Mouse (Mus musculus) liver (tissue): ENCODE data around the gene Senp2.
A peak's percentile ranks its signal among the peaks of the same experiment; 100 is the strongest.
"Not testable (repeated sequence)": the region's sequence is repeated elsewhere in the genome, so short reads cannot be mapped to it uniquely, and the experiment has no call there.

Experiments
- DNase-seq: peaks from one replicate; pipeline ENCODE4 v3.0.0-alpha.2; 2020; ENCODE audit warnings: mixed read lengths

The Senp2 gene

DNA sequence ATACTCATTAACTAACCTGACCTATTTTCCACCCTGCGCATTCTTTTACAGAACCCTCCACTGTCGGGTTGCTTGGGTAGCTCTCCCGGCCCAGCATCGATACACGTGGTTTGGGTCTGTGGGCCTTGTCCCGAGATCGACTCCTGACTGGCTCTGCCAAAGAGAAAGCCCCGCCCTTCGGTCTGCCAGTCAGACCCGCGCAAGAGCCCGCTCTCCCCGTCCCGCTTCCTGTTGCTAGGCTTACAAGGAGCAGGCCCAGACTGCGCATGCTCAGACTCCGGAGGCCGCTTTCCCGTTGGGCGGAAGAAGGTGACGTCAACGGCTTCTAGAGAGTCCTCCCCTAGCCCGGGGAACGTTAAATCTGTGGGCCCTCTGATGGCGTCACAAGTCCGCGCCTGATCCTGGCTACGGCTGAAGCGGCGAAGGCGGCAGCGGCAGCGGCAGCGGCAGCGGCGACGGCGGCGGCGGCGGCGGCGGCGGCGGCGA is at the start of gene Senp2:
Gene Senp2, plus strand, starts transcription at position 386 of the 486 bp plus-strand sequence.
- DNase-seq, result peak; percentile 100

DNA sequence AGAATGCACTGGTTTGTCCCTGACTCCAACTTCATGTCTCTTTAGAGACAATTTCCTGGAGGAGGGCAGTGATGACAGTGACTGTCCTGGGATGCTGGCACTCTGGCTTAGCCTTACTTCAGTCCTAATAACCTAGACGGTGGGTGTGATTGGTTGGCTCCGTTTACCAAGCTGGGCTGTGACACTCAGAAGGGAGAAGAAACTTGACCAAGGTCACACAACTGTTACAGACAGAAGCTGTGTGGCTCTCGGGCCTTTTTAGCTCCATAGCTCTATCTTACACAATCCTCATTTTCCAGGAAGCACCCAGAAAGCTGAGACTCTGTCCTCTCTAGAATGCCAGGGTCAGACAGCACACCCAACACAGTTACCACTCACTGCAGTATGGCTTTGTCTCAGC is 43.7 kb upstream of the Senp2 start:
- DNase-seq, result no peak

DNA sequence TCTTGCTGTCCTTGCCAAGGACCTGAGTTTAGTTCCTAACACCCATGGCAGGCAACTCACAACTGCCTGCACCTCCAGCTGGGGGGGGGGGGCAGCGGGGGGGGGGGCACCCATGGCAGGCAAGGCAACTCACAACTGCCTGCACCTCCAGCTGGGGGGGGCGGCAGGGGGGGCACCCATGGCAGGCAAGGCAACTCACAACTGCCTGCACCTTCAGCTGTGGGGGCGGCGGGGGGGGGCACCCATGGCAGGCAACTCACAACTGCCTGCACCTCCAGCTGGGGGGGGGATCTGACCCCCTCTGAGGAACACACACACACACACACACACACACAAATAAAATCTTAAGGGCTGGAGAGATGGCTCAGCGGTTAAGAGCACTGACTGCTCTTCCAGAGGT is 39.4 kb upstream of the Senp2 start:
- no peak for DNase-seq

DNA sequence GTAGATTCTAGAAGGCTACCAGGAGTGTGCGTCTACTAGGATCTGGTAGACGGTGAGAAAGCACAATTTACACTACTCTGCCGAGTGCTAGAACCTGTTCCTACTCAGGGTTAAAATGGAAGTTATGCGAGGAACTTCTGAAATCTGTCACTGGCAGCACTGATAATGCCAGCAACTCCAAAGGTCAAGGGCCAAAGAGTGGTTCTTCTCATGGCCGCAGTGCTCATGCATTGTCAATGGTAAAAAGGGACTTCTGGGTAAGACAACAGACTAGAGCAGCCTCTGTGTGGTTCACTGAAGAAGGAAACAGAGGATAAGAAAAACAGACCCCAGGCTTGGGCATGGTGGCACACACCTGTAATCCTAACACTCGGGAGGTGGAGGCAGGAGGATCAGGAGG is 38.7 kb upstream of the Senp2 start:
- DNase-seq, result no peak

DNA sequence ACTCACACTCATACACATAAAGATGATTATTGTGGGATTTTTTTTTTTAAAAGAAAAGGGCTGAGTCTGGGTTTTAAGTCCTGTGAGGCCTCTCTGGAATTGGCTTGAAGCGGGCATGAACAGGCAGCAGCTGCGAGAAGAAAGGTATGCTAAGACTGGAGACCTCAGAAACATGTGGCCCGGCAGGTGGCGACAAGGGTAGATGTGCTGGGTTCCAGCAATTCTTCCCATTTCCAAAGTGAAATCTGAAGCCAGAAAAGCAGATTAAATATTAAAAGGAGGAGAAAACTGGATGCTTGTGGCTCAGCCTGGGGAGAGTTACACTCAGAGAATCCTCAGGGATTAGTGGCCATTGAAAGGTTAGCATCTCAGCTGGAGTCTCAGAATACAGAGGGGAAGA is 37.8 kb upstream of the Senp2 start:
- no peak for DNase-seq

DNA sequence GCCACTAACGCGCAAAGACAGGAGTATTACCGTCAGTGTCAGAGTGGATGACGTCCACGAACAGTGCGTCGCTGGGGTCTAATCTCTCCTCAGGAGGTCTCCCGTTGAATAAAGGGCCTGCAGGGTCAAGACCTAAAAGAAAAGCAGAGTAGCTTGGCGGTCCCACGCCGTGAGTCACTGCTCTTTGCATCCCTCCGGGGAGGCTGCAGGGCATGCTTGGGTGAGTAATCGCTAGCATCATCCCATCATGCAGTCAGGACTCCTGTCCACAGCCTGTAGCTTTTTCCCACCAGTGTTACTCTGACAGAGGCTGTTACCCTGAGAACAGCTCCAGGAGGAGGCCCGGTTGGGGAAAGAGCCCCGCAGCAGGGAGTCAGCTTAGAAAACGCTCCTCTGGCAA is 33.1 kb upstream of the Senp2 start:
- DNase-seq, result no peak

DNA sequence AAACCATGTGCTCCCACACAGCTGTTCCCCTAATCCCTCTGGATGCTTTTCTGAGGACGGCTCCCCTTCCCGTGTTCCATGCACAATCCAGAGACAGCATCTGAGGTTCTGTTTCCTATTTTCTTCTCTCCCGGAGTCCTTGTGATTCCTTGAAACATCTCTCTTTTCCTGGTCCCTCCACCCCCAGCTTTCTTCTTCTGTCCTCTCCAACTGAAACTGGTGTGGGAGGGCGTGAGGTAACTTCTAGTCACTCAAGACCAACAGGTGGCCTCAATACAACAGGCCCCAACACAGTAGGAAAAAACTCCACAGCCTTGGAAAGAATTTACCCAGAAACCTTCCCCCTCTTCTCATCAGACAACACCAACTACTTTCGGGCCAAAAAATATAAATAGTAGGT is 31.9 kb upstream of the Senp2 start:
- no peak for DNase-seq

DNA sequence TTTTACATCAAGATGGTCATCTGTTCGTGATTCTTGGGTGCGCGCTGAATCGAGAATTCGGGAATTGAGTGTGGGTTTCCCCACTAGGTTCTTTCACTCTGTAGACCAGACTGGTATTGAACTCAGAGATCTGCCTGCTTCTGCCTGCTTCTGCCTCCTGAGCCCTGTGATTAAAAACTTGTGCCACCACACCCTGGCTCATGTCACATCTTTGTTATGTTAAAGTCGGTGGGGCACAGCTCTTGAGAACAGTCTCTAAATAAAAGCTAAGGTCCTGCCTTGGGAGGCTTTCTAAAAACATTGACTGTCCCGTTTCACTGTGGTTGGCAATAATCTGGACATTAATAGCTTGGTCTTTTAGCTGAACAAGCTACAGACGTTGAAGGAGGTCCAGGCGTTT is 26.1 kb upstream of the Senp2 start:
- no peak for DNase-seq

DNA sequence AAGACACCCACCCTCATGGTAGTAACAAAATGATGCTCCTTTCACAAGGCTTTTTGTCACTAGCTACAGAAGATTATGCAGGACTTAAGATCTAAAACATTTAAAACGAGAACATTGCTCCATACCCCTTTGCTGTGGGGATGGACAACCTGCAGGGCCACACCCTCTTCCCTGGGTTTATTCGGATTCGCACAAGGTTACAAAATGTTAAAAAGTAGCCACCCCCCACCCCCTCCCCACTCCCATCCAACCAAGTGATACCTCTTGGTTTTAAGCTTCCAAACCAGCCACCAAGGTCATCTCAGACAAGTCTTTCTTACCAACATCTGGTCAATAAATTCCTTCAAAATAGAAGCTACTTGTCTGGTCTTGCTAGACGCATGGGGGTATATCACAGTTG is 25.7 kb upstream of the Senp2 start:
- no peak for DNase-seq

DNA sequence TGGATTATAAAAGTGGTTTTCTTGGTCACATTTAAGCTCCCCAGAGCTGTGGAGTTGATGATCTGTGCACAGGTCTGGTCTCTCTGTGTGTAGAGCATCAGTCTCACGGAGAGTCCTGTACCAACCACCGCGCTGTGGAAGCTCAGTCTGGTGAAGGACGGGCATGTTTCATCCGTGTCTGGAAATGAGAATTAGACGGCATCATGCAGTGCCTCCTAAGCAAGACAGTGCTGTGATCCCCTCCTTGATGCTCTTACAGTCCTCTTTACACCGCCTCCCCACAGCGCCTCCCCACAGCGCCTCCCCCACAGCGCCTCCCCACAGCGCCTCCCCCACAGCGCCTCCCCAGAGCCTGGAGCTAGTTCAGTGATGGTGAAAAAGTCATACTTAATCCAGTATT is 25.2 kb upstream of the Senp2 start:
- no peak for DNase-seq

DNA sequence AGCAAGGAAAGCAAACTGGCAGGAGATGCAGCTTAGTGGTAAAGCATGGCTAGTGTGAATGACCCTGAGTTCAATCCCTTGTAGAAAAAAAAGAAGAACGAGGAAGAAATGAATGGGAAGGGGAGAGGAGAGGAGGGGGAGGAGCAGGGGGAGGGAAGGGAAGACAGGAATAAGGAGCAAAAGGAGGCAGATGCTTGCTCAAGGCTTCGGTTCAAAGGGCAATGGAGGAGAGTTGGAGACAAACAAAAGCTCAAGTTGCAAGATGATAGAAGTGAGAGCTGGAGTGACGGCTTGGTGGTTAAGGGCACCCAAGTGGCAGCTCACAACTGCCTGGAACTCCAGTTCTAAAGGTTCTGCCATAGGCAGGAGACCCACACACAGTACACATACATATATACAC is 23.1 kb upstream of the Senp2 start:
- no peak for DNase-seq

DNA sequence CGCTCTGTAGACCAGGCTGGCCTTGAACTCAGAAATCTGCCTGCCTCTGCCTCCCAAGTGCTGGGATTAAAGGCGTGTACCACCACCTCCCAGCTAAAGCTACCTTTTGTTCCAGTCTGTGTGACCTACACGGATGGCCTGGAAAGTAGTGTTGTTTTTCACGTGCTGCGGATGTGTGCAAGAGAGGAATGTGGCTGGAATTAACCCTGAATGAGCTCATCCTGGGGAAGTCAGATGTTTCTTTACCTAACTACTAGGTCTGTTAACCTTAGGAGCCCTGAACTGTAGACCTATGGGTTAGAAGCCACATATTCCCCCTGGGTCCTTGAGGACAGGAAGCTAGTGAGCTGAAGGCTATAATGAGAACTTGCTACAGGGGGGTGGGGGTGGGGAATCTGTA is 21.3 kb upstream of the Senp2 start:
- no peak for DNase-seq

DNA sequence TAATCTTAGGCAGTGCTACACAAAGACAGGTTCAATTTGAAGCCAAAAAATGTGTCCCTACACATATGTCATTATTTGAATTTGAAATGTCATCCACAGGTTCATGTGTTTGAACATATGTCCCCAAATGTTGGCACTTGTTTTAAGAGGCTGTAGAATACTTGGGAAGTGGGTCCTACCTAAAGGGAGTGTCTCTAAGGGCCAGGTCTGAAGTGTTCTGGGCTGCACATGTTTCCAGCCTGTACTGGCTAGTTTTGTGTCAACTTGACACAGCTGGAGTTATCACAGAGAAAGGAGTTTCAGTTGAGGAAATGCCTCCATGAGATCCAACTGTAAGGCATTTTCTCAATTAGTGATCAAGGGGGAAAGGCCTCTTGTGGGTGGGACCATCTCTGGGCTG is 18.4 kb upstream of the Senp2 start:
- not testable (repeated sequence) for DNase-seq

DNA sequence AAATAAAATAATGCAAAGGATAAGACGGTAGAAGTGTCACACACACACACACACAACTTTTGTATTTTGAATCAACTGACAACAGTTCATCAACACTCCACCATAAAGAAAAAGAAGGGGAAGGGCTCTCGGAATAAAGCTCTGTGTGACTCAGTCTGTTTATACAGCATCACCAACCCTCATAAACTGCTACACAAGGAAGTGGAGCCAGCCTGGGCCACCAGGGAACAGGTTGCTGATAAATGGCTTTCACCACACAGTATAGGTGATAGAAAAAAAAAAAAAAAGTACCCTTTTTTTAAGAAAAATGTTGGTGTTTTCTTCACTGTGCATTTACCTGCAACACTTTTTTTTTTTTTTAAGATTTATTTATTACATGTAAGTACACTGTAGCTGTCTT is 17.5 kb upstream of the Senp2 start:
- no peak for DNase-seq

DNA sequence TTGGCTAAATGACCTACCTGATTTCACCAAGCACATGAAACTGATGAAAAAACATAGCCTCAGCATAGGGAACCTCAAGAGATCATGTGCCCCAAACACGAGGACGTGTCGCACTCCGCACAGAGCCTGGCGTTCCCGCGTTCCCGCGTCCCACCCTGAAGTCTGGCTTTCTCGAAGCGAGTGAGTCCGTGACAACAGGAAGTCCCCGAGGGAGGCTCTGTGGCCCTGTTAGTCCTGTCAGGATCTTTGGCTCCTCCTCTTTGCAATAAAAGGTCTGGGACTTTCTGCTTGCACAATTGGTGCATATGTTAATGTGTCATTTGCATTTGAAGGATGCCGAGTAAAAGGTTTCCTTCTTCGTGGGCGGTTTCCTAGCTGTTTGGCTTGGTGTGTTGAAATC is 14.0 kb upstream of the Senp2 start, which contains the start of gene Liph:
Gene Liph, minus strand, starts transcription at position 360 of the 400 bp plus-strand sequence.
- peak; percentile 67 for DNase-seq

DNA sequence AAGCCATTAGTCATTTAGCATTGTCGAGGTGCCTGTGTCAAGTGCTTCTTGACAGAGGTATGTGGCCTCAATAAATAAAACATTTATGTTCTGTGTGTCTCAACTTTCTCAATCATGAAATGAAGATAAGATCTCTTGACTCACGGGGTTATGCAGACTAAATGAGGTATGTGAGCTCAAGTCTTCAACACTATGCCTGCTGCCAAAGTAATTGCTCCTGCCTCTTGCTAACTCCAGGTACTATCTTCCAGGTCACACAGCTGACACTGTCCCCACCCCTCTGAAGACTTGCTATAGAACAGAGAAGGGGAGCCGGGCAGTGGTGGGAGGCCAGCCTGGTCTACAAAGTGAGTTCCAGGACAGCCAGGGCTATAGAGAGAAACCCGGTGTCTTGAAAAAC is 12.9 kb upstream of the Senp2 start:
- peak; percentile 61 for DNase-seq

DNA sequence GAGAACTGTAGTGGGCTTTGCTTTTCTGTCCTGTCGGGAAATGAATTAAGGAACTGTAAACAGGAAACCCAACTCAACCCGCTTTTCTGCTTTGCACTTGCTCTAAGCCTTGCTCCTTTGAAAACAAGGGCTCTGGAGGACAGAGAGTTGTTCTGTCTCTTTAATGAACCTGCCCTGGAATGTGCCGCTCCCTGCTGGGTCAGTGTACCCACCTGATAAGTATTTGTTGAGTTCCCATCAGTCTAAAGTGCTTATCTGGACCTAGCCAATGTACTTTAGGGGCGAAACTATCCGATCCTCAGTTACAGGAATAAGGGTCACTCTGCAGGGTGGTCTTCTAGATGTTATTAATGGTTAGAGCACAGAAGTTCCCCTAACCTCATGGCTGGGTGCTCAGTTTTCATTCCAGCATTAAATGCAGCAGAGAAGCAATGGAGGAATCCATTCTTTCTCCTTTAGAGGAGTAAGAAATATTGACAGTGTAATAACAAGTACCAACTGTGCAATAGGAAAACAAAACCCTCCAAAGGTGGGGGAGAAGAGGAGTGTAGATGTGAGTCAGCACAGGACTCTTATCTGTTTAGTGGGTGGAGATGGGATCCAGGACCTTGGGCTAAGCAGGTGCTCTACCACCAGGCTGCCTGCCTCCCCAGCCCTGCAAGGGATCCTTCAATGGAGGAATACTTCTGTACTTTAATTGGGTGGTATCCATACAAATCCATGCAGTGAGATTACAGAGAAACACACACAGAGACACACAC is 12.2 kb upstream of the Senp2 start:
- DNase-seq, result peak; percentile 79

DNA sequence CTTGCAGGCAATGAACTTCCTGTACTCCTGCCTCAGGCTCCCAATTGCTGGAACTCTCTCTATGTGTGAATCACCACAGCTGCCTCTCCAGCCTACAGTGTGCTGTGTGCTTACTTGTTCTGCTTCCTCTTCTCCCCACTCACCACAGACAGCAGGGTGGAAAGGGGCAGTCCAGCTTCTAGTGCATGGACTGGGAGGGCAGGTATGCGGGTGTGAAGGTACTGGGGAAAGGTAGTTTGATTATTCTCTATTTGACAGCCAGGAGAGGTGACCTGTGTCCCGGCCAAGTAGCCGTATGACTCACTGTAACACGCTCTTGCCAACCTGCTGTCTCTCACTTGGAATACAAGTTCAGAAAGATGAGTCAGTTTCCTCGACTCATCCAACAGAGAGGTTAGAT is 11.2 kb upstream of the Senp2 start:
- DNase-seq, result no peak

DNA sequence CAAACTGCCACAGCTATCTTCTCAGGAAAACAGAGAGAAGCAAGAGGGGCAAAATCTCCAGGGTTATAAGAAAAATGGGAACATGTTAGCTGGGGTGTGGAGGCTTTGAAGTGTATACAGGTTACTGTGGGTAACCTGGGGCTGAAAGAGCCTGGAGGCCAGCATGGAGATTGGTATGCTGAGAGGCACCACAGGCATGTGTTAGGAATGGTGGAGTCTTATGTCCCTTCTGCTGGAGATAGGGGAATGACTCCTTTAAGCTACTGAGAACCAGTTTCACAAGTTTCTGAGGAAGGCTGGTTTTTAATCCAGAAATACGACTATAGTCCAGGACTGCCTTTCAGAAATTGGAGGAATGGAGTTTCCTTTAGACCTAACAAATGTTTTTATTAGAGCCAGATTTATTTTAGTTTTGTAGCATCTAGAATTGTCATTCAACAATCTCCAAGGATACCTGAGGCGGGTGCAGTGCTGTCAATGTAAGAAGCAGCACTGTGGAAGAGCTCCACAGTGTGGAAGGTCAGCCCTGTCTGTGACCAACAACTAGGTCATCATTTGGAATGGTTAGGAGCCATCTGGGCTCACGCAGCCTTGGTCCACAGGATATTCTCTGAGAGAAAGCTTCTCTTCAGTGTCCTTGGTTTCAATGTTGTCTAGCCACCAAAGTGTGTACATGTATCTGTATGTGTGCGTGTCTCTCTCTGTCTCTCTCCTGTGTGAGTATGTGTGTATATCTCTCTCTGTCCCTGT is 9.2 kb upstream of the Senp2 start:
- no peak for DNase-seq

DNA sequence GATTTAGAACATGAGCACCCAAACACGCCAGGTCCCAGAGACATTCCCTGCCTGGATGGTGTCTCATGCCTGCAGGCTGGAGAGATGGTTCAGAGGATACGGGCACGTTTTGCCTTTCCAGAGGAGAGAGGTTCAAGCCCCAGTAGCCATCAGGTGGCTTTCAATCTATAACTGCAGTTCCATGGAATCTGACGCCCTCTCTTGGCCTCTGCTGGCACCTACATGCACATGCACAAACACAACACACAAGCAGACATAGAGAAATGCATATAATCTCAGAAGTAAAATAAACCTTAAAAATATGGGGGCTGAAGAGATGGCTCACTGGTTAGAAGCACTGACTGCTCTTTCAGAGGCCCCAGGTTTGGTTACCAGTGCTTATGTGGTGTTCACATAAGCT is 8.1 kb upstream of the Senp2 start:
- no peak for DNase-seq

DNA sequence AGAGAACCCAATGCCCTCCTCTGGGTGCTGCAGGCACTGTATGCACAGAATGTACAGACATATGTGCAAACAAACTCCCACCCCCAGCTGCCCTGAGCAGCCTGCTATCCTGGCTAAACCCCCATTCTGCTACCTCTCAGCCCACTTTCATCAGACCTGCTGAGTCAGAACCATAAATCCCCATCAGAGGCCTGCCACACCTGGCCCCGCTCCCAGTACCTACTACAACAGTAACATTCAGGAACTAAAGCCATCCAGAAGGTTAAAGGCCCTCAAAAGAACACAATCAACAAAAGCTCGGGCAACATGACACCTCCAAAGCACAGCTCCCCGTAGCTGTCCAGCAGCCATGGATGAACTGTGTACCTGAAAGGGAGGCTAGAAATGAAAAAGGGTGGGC is 7.7 kb upstream of the Senp2 start:
- no peak for DNase-seq

DNA sequence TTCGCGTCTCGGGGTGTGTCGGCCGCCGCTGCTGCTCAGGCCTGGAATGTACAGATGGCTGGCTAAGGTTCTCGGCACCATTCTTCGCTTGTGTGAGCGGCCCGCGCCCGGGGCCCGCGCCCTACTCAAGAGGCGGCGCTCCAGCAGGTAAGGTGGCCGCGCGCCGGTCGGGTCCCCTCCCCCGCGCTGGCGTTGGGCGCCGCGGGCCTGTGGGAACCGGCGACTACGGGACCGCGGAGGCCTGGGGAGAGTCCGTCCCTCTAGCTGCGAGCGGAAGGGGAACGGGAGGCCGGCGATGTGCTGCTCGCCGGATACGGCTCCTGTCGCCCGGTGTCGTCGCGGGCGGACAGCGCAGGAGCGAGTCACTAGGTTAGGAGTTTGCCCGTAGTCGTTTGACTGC is 312 bp downstream of the Senp2 start:
- DNase-seq, result peak; percentile 72

DNA sequence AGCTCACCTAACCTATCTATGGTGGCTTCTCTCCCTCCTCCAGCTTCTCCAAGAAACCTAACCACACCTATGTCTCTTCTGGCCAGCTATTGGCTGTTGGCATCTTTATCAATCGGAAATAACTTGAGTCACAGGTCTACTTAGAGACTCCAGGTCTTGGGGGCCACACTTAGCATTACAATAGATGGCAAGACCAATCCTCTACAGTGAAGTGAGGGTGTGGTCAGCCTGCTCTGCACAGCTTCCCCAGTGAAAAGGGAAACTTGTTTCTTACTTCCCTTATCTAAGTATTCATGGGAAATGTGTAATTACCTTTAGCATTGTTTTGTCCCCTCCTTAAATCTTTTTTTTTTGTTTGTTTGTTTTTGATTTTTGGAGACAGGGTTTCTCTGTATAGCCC is 6.3 kb downstream of the Senp2 start:
- no peak for DNase-seq

DNA sequence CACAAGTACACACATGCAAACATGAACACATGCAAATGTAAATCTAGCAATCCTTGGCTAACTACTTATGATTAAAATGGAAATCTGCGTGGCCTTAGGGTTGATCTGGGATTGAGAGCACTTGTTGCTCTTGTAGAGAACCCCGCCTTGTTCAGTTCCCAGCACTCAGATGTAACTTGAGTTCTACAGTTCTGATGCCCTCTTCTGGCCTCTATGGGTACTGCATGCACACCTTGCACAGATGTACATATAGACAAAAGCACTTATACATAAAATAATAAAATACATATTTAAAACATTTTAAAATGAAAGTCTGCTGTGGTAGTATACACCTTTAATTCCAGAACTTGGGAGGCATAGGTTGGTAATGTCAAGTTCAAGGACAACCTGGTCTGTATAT is 12.8 kb downstream of the Senp2 start:
- peak; percentile 45 for DNase-seq
